Mouse (Mus musculus): ENCODE data around the gene Ccdc18. TPM values are rescaled to one million over a fixed set of nuclear protein-coding genes. Genes with fewer than 3 reads are reported as not detected.
"Not testable (repeated sequence)": the region's sequence is repeated elsewhere in the genome, so short reads cannot be mapped to it uniquely, and the experiment has no call there.

Gene Ccdc18
- polyA plus RNA-seq (2014; fragmentation: Nextera tagmentation; extraction: Ambion mirVana) = 13.9 and 15.8 TPM in 2 replicates

- H3K4me2 ChIP-seq (ENCODE audit: low read depth, low read length, severe bottlenecking) = peak within 1 kb of the TSS; percentile 79
- H3K36me3 ChIP-seq (ENCODE audit: control insufficient read depth, insufficient read depth, low read length) = no peaks in the 10 kb centered on the region
- WGBS = under 1% methylated on average over 64 of the region's 65 CpGs
- DNase-seq (ENCODE audit: low spot score) = peak; percentile 98
- no peaks in the 10 kb centered on the region for H3K9me3 ChIP-seq (ENCODE audit: control insufficient read depth, low read length)
- no peaks in the 10 kb centered on the region; the same call in 1 of the 2 replicates for H3K4me1 ChIP-seq (replicated peaks; ENCODE audit: control insufficient read depth, insufficient read depth, low read length)
- H3K27me3 ChIP-seq (ENCODE audit: control insufficient read depth, insufficient read depth, low read length) = no peaks in the 10 kb centered on the region
- H3K9ac ChIP-seq (ENCODE audit: low read length) = peak within 1 kb of the TSS; percentile 72
- ATAC-seq (replicated peaks; ENCODE audit: low FRiP score) = peak; percentile 99
- H3K4me3 ChIP-seq (ENCODE audit: low read depth, low read length) = peak within 1 kb of the TSS; percentile 76
- peak within 1 kb of the TSS; percentile 46 for H3K27ac ChIP-seq (ENCODE audit: low read depth, low read length)
Observed at GRCm38 (mm10) chr5:108132441-108133243, at the start of gene Ccdc18, which contains the start of gene Tmed5. Ccdc18 (plus strand) TSS chr5:108132875. Tmed5 (minus strand) TSS chr5:108132620.

GRCm38 (mm10) chr5:108085440-108085839 is 47.2 kb upstream of the Ccdc18 start:
- Histone ChIP-seq H3K9me3 (ENCODE audit: control insufficient read depth, low read length) (no peaks in the 10 kb centered on the region), H3K27me3 (ENCODE audit: control insufficient read depth, insufficient read depth, low read length) (no peaks in the 10 kb centered on the region), H3K9ac (ENCODE audit: low read length) (no peak overlapping the region), H3K36me3 (ENCODE audit: control insufficient read depth, insufficient read depth, low read length) (peaks cover 8% of the 10 kb centered on the region; the same call in 1 of the 2 replicates), H3K4me1 (replicated peaks; ENCODE audit: control insufficient read depth, insufficient read depth, low read length) (no peaks in the 10 kb centered on the region), H3K27ac (ENCODE audit: low read depth, low read length) (no peak overlapping the region), H3K4me2 (ENCODE audit: low read depth, low read length, severe bottlenecking) (no peak overlapping the region), H3K4me3 (ENCODE audit: low read depth, low read length) (no peak overlapping the region)
- WGBS = 94% methylated on average over 2 of the region's 2 CpGs
- ATAC-seq (replicated peaks; ENCODE audit: low FRiP score) (no peak), DNase-seq (ENCODE audit: low spot score) (no peak)

- H3K9me3 ChIP-seq (ENCODE audit: control insufficient read depth, low read length); H3K4me1 ChIP-seq (replicated peaks; ENCODE audit: control insufficient read depth, insufficient read depth, low read length); ATAC-seq (replicated peaks; ENCODE audit: low FRiP score); H3K9ac ChIP-seq (ENCODE audit: low read length); H3K4me3 ChIP-seq (ENCODE audit: low read depth, low read length); H3K4me2 ChIP-seq (ENCODE audit: low read depth, low read length, severe bottlenecking); DNase-seq (ENCODE audit: low spot score); H3K27me3 ChIP-seq (ENCODE audit: control insufficient read depth, insufficient read depth, low read length); H3K27ac ChIP-seq (ENCODE audit: low read depth, low read length); H3K36me3 ChIP-seq (ENCODE audit: control insufficient read depth, insufficient read depth, low read length): not testable (repeated sequence)
- WGBS = 94% methylated on average over 8 of the region's 8 CpGs
Observed at GRCm38 (mm10) chr5:108092731-108093130, 39.9 kb upstream of the Ccdc18 start.

GRCm38 (mm10) chr5:108097676-108098075 is 35.0 kb upstream of the Ccdc18 start:
- Histone ChIP-seq H3K9me3 (ENCODE audit: control insufficient read depth, low read length) (no peaks in the 10 kb centered on the region), H3K27me3 (ENCODE audit: control insufficient read depth, insufficient read depth, low read length) (no peaks in the 10 kb centered on the region), H3K9ac (ENCODE audit: low read length) (no peak overlapping the region), H3K4me3 (ENCODE audit: low read depth, low read length) (no peak overlapping the region), H3K27ac (ENCODE audit: low read depth, low read length) (no peak overlapping the region), H3K36me3 (ENCODE audit: control insufficient read depth, insufficient read depth, low read length) (peaks cover 2% of the 10 kb centered on the region; the same call in 1 of the 2 replicates), H3K4me2 (ENCODE audit: low read depth, low read length, severe bottlenecking) (no peak overlapping the region), H3K4me1 (replicated peaks; ENCODE audit: control insufficient read depth, insufficient read depth, low read length) (no peaks in the 10 kb centered on the region)
- ATAC-seq (replicated peaks; ENCODE audit: low FRiP score) = no peak
- DNase-seq (ENCODE audit: low spot score) = no peak
- WGBS = 89% methylated on average over 3 of the region's 3 CpGs

- no peak overlapping the region for H3K4me3 ChIP-seq (ENCODE audit: low read depth, low read length)
- H3K4me1 ChIP-seq (replicated peaks; ENCODE audit: control insufficient read depth, insufficient read depth, low read length) = no peaks in the 10 kb centered on the region
- no peak overlapping the region for H3K27ac ChIP-seq (ENCODE audit: low read depth, low read length)
- H3K27me3 ChIP-seq (ENCODE audit: control insufficient read depth, insufficient read depth, low read length) = no peaks in the 10 kb centered on the region
- no peaks in the 10 kb centered on the region for H3K9me3 ChIP-seq (ENCODE audit: control insufficient read depth, low read length)
- no peak overlapping the region for H3K9ac ChIP-seq (ENCODE audit: low read length)
- no peak for ATAC-seq (replicated peaks; ENCODE audit: low FRiP score)
- no peaks in the 10 kb centered on the region; the same call in 1 of the 2 replicates for H3K36me3 ChIP-seq (ENCODE audit: control insufficient read depth, insufficient read depth, low read length)
- no peak for DNase-seq (ENCODE audit: low spot score)
- no peak overlapping the region for H3K4me2 ChIP-seq (ENCODE audit: low read depth, low read length, severe bottlenecking)
Observed at GRCm38 (mm10) chr5:108100196-108100595, 32.5 kb upstream of the Ccdc18 start.

- Histone ChIP-seq H3K4me3 (ENCODE audit: low read depth, low read length) (no peak overlapping the region), H3K9me3 (ENCODE audit: control insufficient read depth, low read length) (no peaks in the 10 kb centered on the region), H3K27me3 (ENCODE audit: control insufficient read depth, insufficient read depth, low read length) (no peaks in the 10 kb centered on the region), H3K36me3 (ENCODE audit: control insufficient read depth, insufficient read depth, low read length) (peaks cover 6% of the 10 kb centered on the region; the same call in 1 of the 2 replicates), H3K4me1 (replicated peaks; ENCODE audit: control insufficient read depth, insufficient read depth, low read length) (no peaks in the 10 kb centered on the region), H3K27ac (ENCODE audit: low read depth, low read length) (no peak overlapping the region), H3K9ac (ENCODE audit: low read length) (no peak overlapping the region), H3K4me2 (ENCODE audit: low read depth, low read length, severe bottlenecking) (no peak overlapping the region)
- DNase-seq (ENCODE audit: low spot score) (no peak), ATAC-seq (replicated peaks; ENCODE audit: low FRiP score) (no peak)
- 83% methylated on average over 5 of the region's 5 CpGs for WGBS
Observed at GRCm38 (mm10) chr5:108104306-108104705, 28.4 kb upstream of the Ccdc18 start.

- no peak for ATAC-seq (replicated peaks; ENCODE audit: low FRiP score)
- no peak overlapping the region for H3K27ac ChIP-seq (ENCODE audit: low read depth, low read length)
- no peak overlapping the region for H3K4me3 ChIP-seq (ENCODE audit: low read depth, low read length)
- H3K4me2 ChIP-seq (ENCODE audit: low read depth, low read length, severe bottlenecking) = no peak overlapping the region
- no peaks in the 10 kb centered on the region for H3K27me3 ChIP-seq (ENCODE audit: control insufficient read depth, insufficient read depth, low read length)
- H3K9ac ChIP-seq (ENCODE audit: low read length) = no peak overlapping the region
- WGBS = 92% methylated on average over 7 of the region's 7 CpGs
- H3K9me3 ChIP-seq (ENCODE audit: control insufficient read depth, low read length) = no peaks in the 10 kb centered on the region
- no peaks in the 10 kb centered on the region for H3K4me1 ChIP-seq (replicated peaks; ENCODE audit: control insufficient read depth, insufficient read depth, low read length)
- peaks cover 6% of the 10 kb centered on the region; the same call in 1 of the 2 replicates for H3K36me3 ChIP-seq (ENCODE audit: control insufficient read depth, insufficient read depth, low read length)
- no peak for DNase-seq (ENCODE audit: low spot score)
Observed at GRCm38 (mm10) chr5:108109346-108109745, 23.3 kb upstream of the Ccdc18 start.

GRCm38 (mm10) chr5:108117693-108118092 is 15.0 kb upstream of the Ccdc18 start:
- no peak overlapping the region for H3K9ac ChIP-seq (ENCODE audit: low read length)
- H3K4me2 ChIP-seq (ENCODE audit: low read depth, low read length, severe bottlenecking) = no peak overlapping the region
- 96% methylated on average over 4 of the region's 4 CpGs for WGBS
- no peak overlapping the region for H3K4me3 ChIP-seq (ENCODE audit: low read depth, low read length)
- H3K9me3 ChIP-seq (ENCODE audit: control insufficient read depth, low read length) = no peaks in the 10 kb centered on the region
- H3K4me1 ChIP-seq (replicated peaks; ENCODE audit: control insufficient read depth, insufficient read depth, low read length) = no peaks in the 10 kb centered on the region
- ATAC-seq (replicated peaks; ENCODE audit: low FRiP score) (no peak), DNase-seq (ENCODE audit: low spot score) (no peak)
- no peak overlapping the region for H3K27ac ChIP-seq (ENCODE audit: low read depth, low read length)
- H3K27me3 ChIP-seq (ENCODE audit: control insufficient read depth, insufficient read depth, low read length) = no peaks in the 10 kb centered on the region
- no peaks in the 10 kb centered on the region for H3K36me3 ChIP-seq (ENCODE audit: control insufficient read depth, insufficient read depth, low read length)
